Mouse (Mus musculus): ENCODE results near the gene Cfap97.

DNA sequence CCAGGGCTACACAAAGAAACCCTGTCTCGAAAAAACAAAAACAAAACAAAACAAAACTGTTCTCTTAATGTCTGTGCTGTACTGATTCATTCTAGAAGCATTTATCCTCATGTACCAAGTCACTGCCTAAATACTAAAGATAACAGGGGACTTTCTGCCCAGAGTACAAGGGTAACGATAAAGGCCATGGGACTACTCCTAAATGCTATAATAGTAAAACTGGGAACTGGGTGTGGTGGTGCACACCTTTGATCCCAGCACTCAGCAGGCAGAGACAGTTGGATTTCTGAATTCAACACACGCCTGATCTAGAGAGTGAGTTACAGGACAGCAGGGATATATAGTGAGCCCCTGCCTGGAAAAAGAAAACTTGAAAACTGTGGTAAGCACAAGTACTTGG lies 9.9 kb upstream of the Cfap97 start:
- TF ChIP-seq CTCF (IDR thresholded peaks at IDR 0.05; ENCODE audit: insufficient read depth, low read length) (no peak), POLR2A (IDR thresholded peaks at IDR 0.05; ENCODE audit: borderline replicate concordance, extremely low read depth, low read depth, low read length) (no peak)

Data from lung, adult 2 months (tissue).